Mouse (Mus musculus) natural killer cell, adult 2 months (primary cell): ENCODE results near the gene Idi2.
"Not testable (repeated sequence)": the region's sequence is repeated elsewhere in the genome, so short reads cannot be mapped to it uniquely, and the experiment has no call there.

Experiments used
- DNase-seq, 2 experiments: peaks; one replicate each; pipeline ENCODE4 v3.0.0; 2022; ENCODE audit warnings: low spot score in 2 of 2

Gene Idi2

DNA sequence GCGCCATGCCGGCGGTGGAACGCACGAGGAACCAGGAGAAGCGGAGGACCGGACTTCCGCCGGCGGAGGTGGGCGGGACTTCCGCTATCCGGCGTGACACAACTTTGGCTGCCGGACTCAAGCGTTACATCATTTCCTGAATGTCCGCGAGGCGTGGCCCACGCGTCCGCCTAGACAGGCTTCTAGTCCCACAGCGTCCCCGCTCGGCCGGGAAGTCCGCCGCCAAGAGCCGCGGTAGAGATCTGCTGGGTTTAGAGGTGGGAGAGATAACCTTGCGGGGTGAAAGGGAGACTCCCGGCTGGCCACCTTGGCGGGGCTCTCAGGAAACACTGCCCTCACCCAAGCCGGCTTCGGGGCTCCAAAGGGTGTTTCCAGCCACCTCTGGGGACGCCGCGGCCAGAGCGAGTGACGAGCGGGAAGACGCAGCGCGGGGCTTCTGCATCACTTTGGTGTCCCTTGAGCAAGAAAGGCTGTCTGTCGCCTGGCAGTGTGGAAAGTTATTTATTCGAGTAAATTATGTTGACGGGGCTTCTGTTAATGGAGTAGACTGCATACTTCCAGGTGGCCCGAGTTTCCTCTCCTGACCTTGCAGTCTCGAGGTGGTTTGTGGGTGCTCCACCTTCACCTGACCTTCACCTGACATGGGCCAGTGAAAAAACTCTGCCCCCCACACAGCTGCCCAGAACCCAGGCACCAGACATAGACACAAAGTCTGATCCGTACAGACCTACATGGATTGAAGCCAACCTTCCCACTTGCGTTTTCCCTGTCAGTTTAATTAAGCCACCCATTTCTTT lies 43.5 kb downstream of the Idi2 start, which contains the start of gene Gtpbp4:
Gene Gtpbp4 (minus strand): TSS at position 94 of the 797 bp plus-strand sequence.
- peak; percentile 91 to 94 for DNase-seq

DNA sequence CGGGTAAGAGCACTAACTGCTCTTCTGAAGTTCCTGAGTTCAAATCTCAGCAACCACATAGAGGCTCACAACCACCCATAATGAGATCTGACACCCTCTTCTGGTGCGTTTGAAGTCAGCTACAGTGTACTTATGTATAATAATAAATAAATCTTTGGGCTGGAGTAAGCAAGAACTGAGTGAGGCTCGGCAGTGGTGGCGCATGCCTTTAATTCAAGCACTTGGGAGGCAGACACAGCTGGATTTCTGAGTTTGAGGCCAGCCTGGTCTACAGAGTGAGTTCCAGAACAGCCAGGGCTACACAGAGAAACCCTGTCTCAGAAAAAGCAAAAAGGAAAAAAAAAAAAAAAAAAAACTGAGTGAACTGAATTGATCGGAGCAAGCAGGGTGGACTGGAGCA lies 44.6 kb downstream of the Idi2 start:
- DNase-seq: not testable (repeated sequence)

DNA sequence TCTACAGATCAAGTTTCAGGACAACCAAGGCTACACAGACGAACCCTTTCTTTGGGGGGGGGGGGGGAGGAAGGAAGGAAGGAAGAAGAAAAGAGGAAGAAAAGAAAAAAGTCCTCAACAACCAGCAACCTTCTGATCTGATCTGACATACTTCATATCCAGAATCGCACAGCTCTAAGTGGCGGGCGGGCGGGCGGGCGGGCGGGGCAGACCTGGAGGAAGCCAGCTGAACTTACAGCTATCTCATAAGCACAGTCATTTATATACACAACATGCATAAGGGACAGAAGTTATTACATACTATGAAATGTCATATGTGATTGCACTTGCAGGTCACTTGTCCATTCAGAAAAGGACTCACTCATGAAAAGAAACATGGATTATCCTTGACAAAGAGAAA lies 46.8 kb downstream of the Idi2 start:
- DNase-seq: no peak

DNA sequence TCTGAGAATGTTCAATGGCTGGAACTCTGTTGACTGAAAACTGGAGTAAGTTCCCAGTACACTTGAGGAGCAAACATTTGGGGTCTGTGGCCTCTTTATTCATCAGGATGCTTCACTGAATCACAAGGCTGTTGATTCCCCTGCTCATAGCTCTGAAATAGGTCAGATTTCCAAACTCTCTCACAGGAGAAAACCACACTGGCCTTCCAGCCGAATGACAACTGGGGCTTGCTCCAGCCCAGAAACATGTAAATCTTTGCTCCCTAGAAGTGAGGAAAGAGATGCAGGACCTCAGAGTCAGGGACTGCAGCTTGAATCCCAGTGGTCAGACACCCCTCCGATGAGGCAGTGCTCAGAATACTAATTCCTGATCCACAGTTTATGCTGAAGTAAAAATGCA lies 50.6 kb downstream of the Idi2 start:
- DNase-seq: no peak
